Mouse (Mus musculus) stomach, embryonic 14.5 days (tissue): ENCODE measurements at regions not wholly inside any gene's neighbourhood (a gene's known extent, or its start where the extent isn't known, plus 50 kb on each side); places are given as distances from the start of the nearest gene placed in this dataset.
"Not testable (repeated sequence)": the region's sequence is repeated elsewhere in the genome, so short reads cannot be mapped to it uniquely, and the experiment has no call there.

Experiments used
- ATAC-seq: fragments of 200-750 bp; cut with Nextera tagmentation; 2 replicates; pipeline ENCODE4 v1.8.0; 2017; ENCODE audit warnings: low read depth, moderate TSS enrichment; ENCODE audit not compliant: insufficient number of reproducible peaks, insufficient read depth, low FRiP score
- H3K27ac ChIP-seq: fragments of 300-500 bp; sonication (generic); 2 replicates; pipeline ENCODE4 v1.5.1; 2014; ENCODE audit warnings: mild to moderate bottlenecking, low read length, moderate library complexity, mixed read lengths
- H3K27me3 ChIP-seq: fragments of 300-500 bp; sonication (generic); 2 replicates; pipeline ENCODE4 v1.6.1; 2014; ENCODE audit warnings: low read length, control low read depth, mixed read lengths; ENCODE audit not compliant: control insufficient read depth, insufficient read depth
- H3K36me3 ChIP-seq: fragments of 300-500 bp; sonication (generic); 2 replicates; pipeline ENCODE4 v1.6.1; 2014; ENCODE audit warnings: mild to moderate bottlenecking, control low read depth, low read length, moderate library complexity, mixed read lengths; ENCODE audit not compliant: control insufficient read depth, insufficient read depth
- H3K4me1 ChIP-seq: fragments of 300-500 bp; sonication (generic); 2 replicates; pipeline ENCODE4 v1.6.1; 2014; ENCODE audit warnings: low read length, control low read depth, mixed read lengths; ENCODE audit not compliant: control insufficient read depth, insufficient read depth
- H3K4me2 ChIP-seq: fragments of 300-500 bp; sonication (generic); replicated peaks from 2 replicates; pipeline ENCODE4 v1.6.1; 2014; ENCODE audit warnings: low read depth, low read length, control low read depth
- H3K4me3 ChIP-seq: fragments of 300-500 bp; sonication (generic); 2 replicates; pipeline ENCODE4 v1.5.1; 2014; ENCODE audit warnings: low read depth, low read length, control low read depth
- H3K9ac ChIP-seq: fragments of 300-500 bp; sonication (generic); replicated peaks from 2 replicates; pipeline ENCODE4 v1.6.1; 2014; ENCODE audit warnings: low read depth, mild to moderate bottlenecking, control low read depth, low read length, moderate library complexity, mixed read lengths
- H3K9me3 ChIP-seq: fragments of 300-500 bp; sonication (generic); 2 replicates; pipeline ENCODE4 v1.6.1; 2016; ENCODE audit warnings: low read depth, low read length, control low read depth; ENCODE audit not compliant: control insufficient read depth
- WGBS: fragments of 180-500 bp; shearing (Covaris S2); extraction: QIAGEN DNeasy Blood & Tissue Kit; methylation state at CpG from one replicate; pipeline ENCODE4 v1.1.7; 2014; 5-methylcytosine and 5-hydroxymethylcytosine counted together

- 65% methylated on average over 3 of the region's 3 CpGs for WGBS
- H3K9me3 ChIP-seq, result no peaks in the 10 kb centered on the region
- H3K27me3 ChIP-seq, result no peaks in the 10 kb centered on the region
Observed at GRCm38 (mm10) chr1:43317076-43317871, 120.5 kb upstream of the Fhl2 start.

GRCm38 (mm10) chr1:43333488-43333887 lies 110.9 kb upstream of the Nck2 start:
- H3K27ac ChIP-seq, H3K9me3 ChIP-seq, H3K4me2 ChIP-seq, H3K4me1 ChIP-seq, ATAC-seq, H3K36me3 ChIP-seq, H3K27me3 ChIP-seq, H3K9ac ChIP-seq, H3K4me3 ChIP-seq: not testable (repeated sequence)
- WGBS, result 94% methylated on average over 10 of the region's 10 CpGs

More at GRCm38 (mm10) chr1:43317076-43317871, 120.5 kb upstream of the Fhl2 start:
- ATAC-seq, result no peak
- no peaks in the 10 kb centered on the region for H3K36me3 ChIP-seq
- no peak overlapping the region for H3K9ac ChIP-seq
- no peak overlapping the region for H3K4me3 ChIP-seq
- no peaks in the 10 kb centered on the region for H3K4me1 ChIP-seq
- H3K4me2 ChIP-seq, result no peak overlapping the region
- H3K27ac ChIP-seq, result no peak overlapping the region

GRCm38 (mm10) chr1:43337168-43337784 lies 107.1 kb upstream of the Nck2 start:
- Histone ChIP-seq H3K36me3 (no peaks in the 10 kb centered on the region), H3K27ac (peak overlapping the region; percentile 44; the same call in 1 of the 2 replicates), H3K9ac (no peak overlapping the region), H3K9me3 (peaks cover 3% of the 10 kb centered on the region; the same call in 1 of the 2 replicates), H3K4me3 (no peak overlapping the region), H3K4me2 (no peak overlapping the region), H3K27me3 (no peaks in the 10 kb centered on the region), H3K4me1 (0 out of 2 replicates have a peak, but pooled peaks cover 10% of the 10 kb centered on the region)
- peak; percentile 78; the same call in 1 of the 2 replicates for ATAC-seq
- WGBS, result 71% methylated on average over 3 of the region's 3 CpGs

- Histone ChIP-seq H3K27ac (peak overlapping the region; percentile 44; the same call in 1 of the 2 replicates), H3K36me3 (no peaks in the 10 kb centered on the region), H3K4me2 (no peak overlapping the region), H3K4me3 (no peak overlapping the region), H3K9me3 (peaks cover 3% of the 10 kb centered on the region; the same call in 1 of the 2 replicates), H3K4me1 (0 out of 2 replicates have a peak, but pooled peaks cover 10% of the 10 kb centered on the region), H3K27me3 (no peaks in the 10 kb centered on the region), H3K9ac (no peak overlapping the region)
- 53% methylated on average over 6 of the region's 6 CpGs for WGBS
- ATAC-seq, result no peak
Observed at GRCm38 (mm10) chr1:43338096-43338915, 106.1 kb upstream of the Nck2 start.

GRCm38 (mm10) chr1:43342848-43343247 lies 101.5 kb upstream of the Nck2 start:
- no peaks in the 10 kb centered on the region for H3K9me3 ChIP-seq
- no peak overlapping the region for H3K4me3 ChIP-seq
- H3K27ac ChIP-seq, result no peak overlapping the region
- H3K4me1 ChIP-seq, result 0 out of 2 replicates have a peak, but pooled peaks cover 5% of the 10 kb centered on the region
- no peak overlapping the region for H3K4me2 ChIP-seq
- no peaks in the 10 kb centered on the region for H3K36me3 ChIP-seq
- ATAC-seq, result no peak
- no peak overlapping the region for H3K9ac ChIP-seq
- 78% methylated on average over 2 of the region's 2 CpGs for WGBS
- no peaks in the 10 kb centered on the region for H3K27me3 ChIP-seq

- Histone ChIP-seq H3K4me2 (no peak overlapping the region), H3K36me3 (no peaks in the 10 kb centered on the region), H3K27ac (no peak overlapping the region), H3K4me3 (no peak overlapping the region), H3K9me3 (no peaks in the 10 kb centered on the region), H3K4me1 (no peaks in the 10 kb centered on the region), H3K9ac (no peak overlapping the region), H3K27me3 (no peaks in the 10 kb centered on the region)
- WGBS, result 68% methylated on average over 2 of the region's 2 CpGs
- ATAC-seq, result peak; percentile 46; the same call in 1 of the 2 replicates
Observed at GRCm38 (mm10) chr1:43343410-43343809, 101.0 kb upstream of the Nck2 start.

- WGBS, result 84% methylated on average over 5 of the region's 5 CpGs
- Histone ChIP-seq H3K27me3 (no peaks in the 10 kb centered on the region), H3K4me1 (no peaks in the 10 kb centered on the region), H3K9me3 (no peaks in the 10 kb centered on the region), H3K9ac (no peak overlapping the region), H3K4me2 (no peak overlapping the region), H3K36me3 (no peaks in the 10 kb centered on the region), H3K4me3 (no peak overlapping the region), H3K27ac (no peak overlapping the region)
- ATAC-seq, result no peak
Observed at GRCm38 (mm10) chr1:43344001-43344400, 100.4 kb upstream of the Nck2 start.

GRCm38 (mm10) chr1:43347152-43347551 lies 97.2 kb upstream of the Nck2 start:
- no peak overlapping the region for H3K9ac ChIP-seq
- no peaks in the 10 kb centered on the region for H3K36me3 ChIP-seq
- H3K4me3 ChIP-seq, result no peak overlapping the region
- WGBS, result 78% methylated on average over 4 of the region's 4 CpGs
- no peak overlapping the region for H3K27ac ChIP-seq
- H3K27me3 ChIP-seq, result no peaks in the 10 kb centered on the region
- ATAC-seq, result no peak
- no peaks in the 10 kb centered on the region for H3K4me1 ChIP-seq
- no peaks in the 10 kb centered on the region for H3K9me3 ChIP-seq
- no peak overlapping the region for H3K4me2 ChIP-seq
